Mouse (Mus musculus) midbrain, embryonic 16.5 days (tissue): Measurements from ENCODE around the gene Rbms3. TPM values are rescaled to one million over a fixed set of nuclear protein-coding genes. Genes with fewer than 3 reads are reported as not detected.

Source experiments
- ATAC-seq: fragments of 200-750 bp; cut with Nextera tagmentation; 2 replicates; pipeline ENCODE4 v1.8.0; 2017; ENCODE audit warnings: moderate TSS enrichment
- H3K27ac ChIP-seq: fragments of 300-500 bp; sonication (generic); 2 replicates; pipeline ENCODE4 v1.5.1; 2014; ENCODE audit warnings: mild to moderate bottlenecking, low read length, mixed read lengths
- H3K27me3 ChIP-seq: fragments of 300-500 bp; sonication (generic); 2 replicates; pipeline ENCODE4 v1.6.1; 2014; ENCODE audit warnings: low read depth, low read length, mixed read lengths; ENCODE audit not compliant: control insufficient read depth, insufficient read depth
- H3K36me3 ChIP-seq: fragments of 300-500 bp; sonication (generic); 2 replicates; pipeline ENCODE4 v1.6.1; 2014; ENCODE audit warnings: mild to moderate bottlenecking, low read length, moderate library complexity, mixed read lengths; ENCODE audit not compliant: control insufficient read depth, insufficient read depth
- H3K4me1 ChIP-seq: fragments of 300-500 bp; sonication (generic); 2 replicates; pipeline ENCODE4 v1.6.1; 2014; ENCODE audit warnings: mild to moderate bottlenecking, low read length, mixed read lengths; ENCODE audit not compliant: control insufficient read depth, insufficient read depth
- H3K4me2 ChIP-seq: fragments of 300-500 bp; sonication (generic); 2 replicates; pipeline ENCODE4 v1.6.1; 2014; ENCODE audit warnings: mild to moderate bottlenecking, low read length, mixed read lengths
- H3K4me3 ChIP-seq: fragments of 300-500 bp; sonication (generic); 2 replicates; pipeline ENCODE4 v1.5.1; 2014; ENCODE audit warnings: low read depth, mild to moderate bottlenecking, low read length, moderate library complexity, mixed read lengths
- H3K9ac ChIP-seq: fragments of 300-500 bp; sonication (generic); 2 replicates; pipeline ENCODE4 v1.6.1; 2014; ENCODE audit warnings: low read depth, low read length, mixed read lengths
- H3K9me3 ChIP-seq: fragments of 300-500 bp; sonication (generic); replicated peaks from 2 replicates; pipeline ENCODE4 v1.6.1; 2014; ENCODE audit warnings: mild to moderate bottlenecking, low read length, mixed read lengths; ENCODE audit not compliant: control insufficient read depth, poor library complexity, severe bottlenecking
- WGBS: fragments of 180-500 bp; shearing (Covaris S2); extraction: QIAGEN DNeasy Blood & Tissue Kit; methylation state at CpG from one replicate; pipeline ENCODE4 v1.1.7; 2014; 5-methylcytosine and 5-hydroxymethylcytosine counted together
- polyA plus RNA-seq: library from polyadenylated mRNA; unstranded; fragments of >200 nt; fragmentation: Nextera tagmentation; extraction: Ambion mirVana; gene quantifications from 2 replicates; pipeline ENCODE4 v1.2.1, GENCODE M21; 2015

The Rbms3 gene
- polyA plus RNA-seq, 1 experiment from 2014 or later: 65.9 TPM

GRCm38 (mm10) chr9:116542793-116543192 lies 1086.9 kb downstream of the Rbms3 start:
- no peaks in the 10 kb centered on the region for H3K27me3 ChIP-seq
- H3K36me3 ChIP-seq: no peaks in the 10 kb centered on the region
- H3K9ac ChIP-seq: no peak overlapping the region
- H3K27ac ChIP-seq: no peak overlapping the region
- no peaks in the 10 kb centered on the region for H3K4me1 ChIP-seq
- WGBS: 87% methylated on average over 4 of the region's 4 CpGs
- no peak for ATAC-seq
- H3K9me3 ChIP-seq: 0 out of 2 replicates have a peak, but pooled peaks cover 2% of the 10 kb centered on the region
- no peak overlapping the region for H3K4me3 ChIP-seq
- H3K4me2 ChIP-seq: no peak overlapping the region

GRCm38 (mm10) chr9:116541976-116542375 lies 1087.7 kb downstream of the Rbms3 start:
- no peak overlapping the region for H3K9ac ChIP-seq
- no peaks in the 10 kb centered on the region for H3K27me3 ChIP-seq
- H3K36me3 ChIP-seq: no peaks in the 10 kb centered on the region
- H3K27ac ChIP-seq: no peak overlapping the region
- no peak overlapping the region for H3K4me3 ChIP-seq
- 88% methylated on average over 7 of the region's 7 CpGs for WGBS
- no peaks in the 10 kb centered on the region for H3K4me1 ChIP-seq
- H3K4me2 ChIP-seq: no peak overlapping the region
- no peak for ATAC-seq
- H3K9me3 ChIP-seq: 0 out of 2 replicates have a peak, but pooled peaks cover 2% of the 10 kb centered on the region

GRCm38 (mm10) chr9:116535709-116536108 lies 1094.0 kb downstream of the Rbms3 start:
- Histone ChIP-seq H3K4me1 (no peaks in the 10 kb centered on the region), H3K27me3 (no peaks in the 10 kb centered on the region), H3K4me3 (no peak overlapping the region), H3K27ac (no peak overlapping the region), H3K9me3 (no peaks in the 10 kb centered on the region; the same call in 1 of the 2 replicates), H3K4me2 (no peak overlapping the region), H3K36me3 (no peaks in the 10 kb centered on the region), H3K9ac (no peak overlapping the region)
- WGBS: 67% methylated on average over 3 of the region's 3 CpGs
- ATAC-seq: no peak

- Histone ChIP-seq H3K4me2 (no peak overlapping the region), H3K9ac (no peak overlapping the region), H3K4me1 (no peaks in the 10 kb centered on the region), H3K27ac (no peak overlapping the region), H3K4me3 (no peak overlapping the region), H3K27me3 (no peaks in the 10 kb centered on the region), H3K36me3 (no peaks in the 10 kb centered on the region), H3K9me3 (peaks cover 3% of the 10 kb centered on the region; the same call in 1 of the 2 replicates)
- 84% methylated on average over 5 of the region's 5 CpGs for WGBS
- ATAC-seq: no peak
Measured at GRCm38 (mm10) chr9:116533381-116533780, 1096.3 kb downstream of the Rbms3 start.

- Histone ChIP-seq H3K9me3 (peaks cover 3% of the 10 kb centered on the region; the same call in 1 of the 2 replicates), H3K4me2 (no peak overlapping the region), H3K27me3 (no peaks in the 10 kb centered on the region), H3K4me3 (no peak overlapping the region), H3K9ac (no peak overlapping the region), H3K27ac (no peak overlapping the region), H3K4me1 (no peaks in the 10 kb centered on the region), H3K36me3 (no peaks in the 10 kb centered on the region)
- ATAC-seq: no peak
- WGBS: over 99% methylated on average over 4 of the region's 4 CpGs
Measured at GRCm38 (mm10) chr9:116531121-116531520, 1098.6 kb downstream of the Rbms3 start.

- no peak overlapping the region for H3K4me3 ChIP-seq
- no peaks in the 10 kb centered on the region for H3K36me3 ChIP-seq
- H3K9ac ChIP-seq: no peak overlapping the region
- H3K9me3 ChIP-seq: 0 out of 2 replicates have a peak, but pooled peaks cover 3% of the 10 kb centered on the region
- no peak overlapping the region for H3K4me2 ChIP-seq
- H3K27me3 ChIP-seq: no peaks in the 10 kb centered on the region
- H3K4me1 ChIP-seq: no peaks in the 10 kb centered on the region
- WGBS: 73% methylated on average over 5 of the region's 5 CpGs
- ATAC-seq: no peak
- H3K27ac ChIP-seq: no peak overlapping the region
Measured at GRCm38 (mm10) chr9:116524386-116524785, 1105.3 kb downstream of the Rbms3 start.
